Mouse (Mus musculus): ENCODE data around the gene Dapk1.

Dapk1 gene

GRCm38 (mm10) chr13:60696741-60697140, 95.0 kb downstream of the Dapk1 start:
- no peak for DNase-seq

GRCm38 (mm10) chr13:60698021-60698420, 96.3 kb downstream of the Dapk1 start:
- no peak for DNase-seq

GRCm38 (mm10) chr13:60701671-60702171, 100.0 kb downstream of the Dapk1 start:
- no peak for DNase-seq

DNA sequence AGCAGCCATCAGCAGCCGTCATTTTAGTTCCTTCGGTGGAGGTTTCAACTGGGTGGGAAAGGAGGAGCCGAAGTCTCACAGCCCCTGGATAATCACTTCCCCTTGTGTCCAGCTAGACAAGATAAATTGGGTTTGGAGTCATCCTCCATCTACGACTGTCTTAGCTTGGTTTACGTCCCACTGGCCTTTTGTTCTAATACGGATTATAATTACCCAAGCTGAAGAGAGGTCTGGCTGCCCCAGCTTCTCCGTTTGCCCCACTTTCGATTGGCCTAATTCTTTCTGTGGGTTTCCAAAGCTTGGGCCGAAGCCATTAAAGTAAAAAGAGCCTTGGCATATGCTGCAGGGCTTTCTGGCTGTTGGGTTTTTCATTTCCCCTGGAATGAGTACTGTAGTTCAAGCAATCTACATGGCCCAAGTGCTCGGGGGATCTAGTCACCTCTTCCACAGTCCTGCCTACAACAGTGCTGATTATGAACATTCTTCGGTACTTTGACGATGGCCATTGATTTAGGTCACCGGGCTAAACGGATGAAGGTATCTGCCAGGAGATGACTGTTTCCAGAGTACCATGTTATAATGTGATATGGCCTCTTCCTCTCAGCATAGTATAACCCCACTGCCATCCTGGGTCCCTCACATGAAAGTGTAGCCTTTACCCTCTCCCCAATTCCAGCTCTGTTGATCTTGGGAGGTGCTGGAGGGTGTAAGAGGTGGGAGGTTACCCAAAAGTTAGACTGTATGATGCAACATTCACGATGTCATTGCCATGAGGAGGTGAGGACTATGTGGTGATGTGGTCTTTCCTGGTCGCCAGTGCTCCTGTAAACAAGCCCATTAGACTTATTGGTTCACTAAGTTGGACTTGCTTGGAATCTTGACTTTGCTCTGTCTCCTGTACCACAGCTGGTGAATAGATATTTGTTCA, 106.1 kb downstream of the Dapk1 start:
- peak; percentile 36 for DNase-seq

DNA sequence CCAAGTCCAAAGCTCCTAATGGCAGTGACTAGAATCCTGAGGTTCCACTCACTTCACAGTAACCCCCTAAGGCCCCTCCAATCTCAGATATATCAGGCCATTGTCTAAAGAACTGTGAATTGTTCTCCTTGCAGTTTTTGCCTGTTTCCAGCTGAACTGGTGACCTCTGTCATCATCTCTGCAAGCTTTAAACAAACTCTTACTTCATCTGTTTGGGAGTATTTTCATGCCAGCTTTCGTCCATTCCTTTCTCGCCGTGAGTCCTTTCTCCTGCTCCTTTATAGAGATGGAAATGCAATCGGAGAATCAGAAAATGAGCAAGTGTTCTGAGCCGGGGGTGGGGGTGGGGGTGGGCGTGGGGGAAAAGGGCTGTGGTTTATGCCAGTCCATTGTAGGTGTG, 107.4 kb downstream of the Dapk1 start:
- no peak for DNase-seq

- no peak for DNase-seq
These were observed 109.2 kb downstream of the Dapk1 start for GRCm38 (mm10) chr13:60710963-60711362.

GRCm38 (mm10) chr13:60713537-60713936, 111.8 kb downstream of the Dapk1 start:
- DNase-seq: no peak

GRCm38 (mm10) chr13:60716107-60716506, 114.4 kb downstream of the Dapk1 start:
- no peak for DNase-seq

DNA sequence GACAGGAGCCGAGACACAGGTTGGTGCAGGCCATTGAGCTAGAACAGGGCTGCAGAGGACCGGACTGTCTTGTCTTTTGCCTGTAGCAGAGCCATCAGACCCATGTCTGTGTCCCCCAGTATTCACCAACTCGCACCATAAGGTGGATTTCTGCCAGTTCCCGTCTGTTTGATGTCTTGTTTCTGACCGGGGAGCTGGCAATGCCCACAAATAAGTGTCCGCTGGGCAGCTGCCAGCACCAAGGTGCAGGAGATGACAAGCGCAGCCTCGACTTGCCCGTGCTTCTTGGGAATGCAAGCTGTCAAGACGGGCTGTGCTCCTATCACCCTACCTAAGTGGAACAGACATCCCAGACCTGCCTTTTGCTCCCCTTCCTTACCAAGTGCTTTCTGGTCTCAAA, 115.7 kb downstream of the Dapk1 start:
- DNase-seq: no peak

GRCm38 (mm10) chr13:60719581-60719980, 117.8 kb downstream of the Dapk1 start:
- no peak for DNase-seq

- DNase-seq: no peak
These were observed 121.0 kb downstream of the Dapk1 start for GRCm38 (mm10) chr13:60722763-60723162.

DNA sequence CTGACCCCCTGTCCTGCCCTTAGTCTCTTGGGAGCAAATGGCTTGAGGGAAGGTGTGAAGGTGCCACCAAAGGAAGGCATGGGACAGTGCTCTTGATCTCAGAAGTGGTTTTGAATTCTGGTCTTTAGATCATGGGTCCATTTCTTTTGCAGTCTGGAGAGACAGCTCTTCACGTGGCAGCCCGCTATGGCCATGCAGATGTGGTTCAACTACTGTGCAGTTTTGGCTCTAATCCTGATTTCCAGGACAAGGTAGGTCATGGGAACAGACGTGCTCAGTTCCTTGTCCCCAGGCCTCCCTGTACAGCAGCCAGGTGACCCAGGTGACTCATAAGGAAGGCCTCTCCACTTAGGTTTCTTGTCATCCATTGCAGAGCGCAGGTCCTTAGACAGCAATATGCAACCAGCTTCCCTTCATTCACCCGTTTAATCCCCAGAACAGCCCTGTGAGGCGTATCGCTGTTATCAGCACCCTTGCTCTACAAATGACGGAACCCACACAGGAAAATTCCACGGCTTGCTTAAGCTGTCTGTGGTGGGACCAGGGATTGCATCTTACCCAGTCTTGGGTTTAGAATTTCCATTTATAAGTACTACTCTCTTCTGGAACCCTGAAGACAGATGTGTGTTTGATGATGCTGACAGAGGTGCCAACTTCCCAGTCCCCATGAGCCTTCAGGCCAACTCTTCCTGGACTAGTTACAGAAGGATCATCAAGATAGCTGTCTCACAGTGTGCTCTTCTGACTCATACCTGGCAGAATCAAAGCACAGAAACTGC, 126.7 kb downstream of the Dapk1 start:
- DNase-seq: no peak

- DNase-seq: no peak
These were observed 127.3 kb downstream of the Dapk1 start for GRCm38 (mm10) chr13:60729055-60729402.

- DNase-seq: no peak
These were observed 128.8 kb downstream of the Dapk1 start for GRCm38 (mm10) chr13:60730587-60730986.

- DNase-seq: no peak
These were observed 129.3 kb downstream of the Dapk1 start for GRCm38 (mm10) chr13:60731001-60731400.

DNA sequence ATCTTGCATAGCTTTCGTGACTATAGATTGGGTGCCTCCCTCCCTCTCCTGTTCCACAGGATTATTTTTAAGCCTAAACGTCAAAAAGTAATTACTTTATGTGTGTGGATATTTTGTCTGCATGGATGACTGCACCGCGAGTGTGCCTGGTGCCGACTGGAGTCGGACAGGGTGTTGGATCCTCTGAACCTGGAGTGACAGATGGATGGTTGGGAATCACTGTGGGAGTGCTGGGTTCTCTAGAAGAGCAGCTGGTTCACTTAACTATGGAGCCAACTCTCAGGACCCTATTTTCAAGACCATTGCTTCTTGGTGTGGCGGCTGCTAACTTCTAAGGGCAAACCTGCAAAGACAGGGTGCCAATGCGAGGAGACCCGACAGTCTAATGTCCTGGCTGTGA, 133.6 kb downstream of the Dapk1 start:
- peak; percentile 45 for DNase-seq

DNA sequence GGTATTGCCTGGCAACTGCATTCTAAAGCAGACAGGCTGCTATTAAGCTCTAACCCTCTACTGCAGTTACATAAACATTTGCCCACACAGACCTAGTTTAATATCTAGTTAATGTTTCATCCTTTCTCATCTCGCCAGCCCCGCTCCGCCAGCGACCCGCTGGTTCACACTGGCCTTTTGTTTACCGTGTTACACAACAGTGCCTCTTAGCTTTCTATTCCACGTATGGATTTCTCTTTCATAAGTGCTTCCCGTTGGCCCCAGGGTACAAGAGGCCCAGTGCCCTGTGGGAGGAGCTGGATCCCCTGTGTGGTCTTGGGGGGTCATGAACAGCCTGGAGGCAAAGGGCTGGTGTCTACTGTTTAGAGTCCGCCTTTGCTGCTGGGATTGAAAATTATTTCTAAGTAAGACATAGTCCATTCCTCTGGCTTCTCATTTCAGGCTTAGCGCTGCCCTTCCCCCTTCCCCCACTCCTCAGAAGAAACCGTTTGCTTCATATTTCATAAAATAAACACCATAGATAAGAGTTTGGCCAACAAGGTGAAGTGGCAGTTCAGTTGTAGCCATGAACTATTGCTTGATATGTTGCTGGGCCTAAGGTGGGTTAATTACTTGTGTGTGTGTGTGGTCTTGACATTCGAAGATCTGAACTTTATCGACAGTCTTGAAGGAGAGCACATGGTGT, 134.8 kb downstream of the Dapk1 start:
- no peak for DNase-seq

DNA sequence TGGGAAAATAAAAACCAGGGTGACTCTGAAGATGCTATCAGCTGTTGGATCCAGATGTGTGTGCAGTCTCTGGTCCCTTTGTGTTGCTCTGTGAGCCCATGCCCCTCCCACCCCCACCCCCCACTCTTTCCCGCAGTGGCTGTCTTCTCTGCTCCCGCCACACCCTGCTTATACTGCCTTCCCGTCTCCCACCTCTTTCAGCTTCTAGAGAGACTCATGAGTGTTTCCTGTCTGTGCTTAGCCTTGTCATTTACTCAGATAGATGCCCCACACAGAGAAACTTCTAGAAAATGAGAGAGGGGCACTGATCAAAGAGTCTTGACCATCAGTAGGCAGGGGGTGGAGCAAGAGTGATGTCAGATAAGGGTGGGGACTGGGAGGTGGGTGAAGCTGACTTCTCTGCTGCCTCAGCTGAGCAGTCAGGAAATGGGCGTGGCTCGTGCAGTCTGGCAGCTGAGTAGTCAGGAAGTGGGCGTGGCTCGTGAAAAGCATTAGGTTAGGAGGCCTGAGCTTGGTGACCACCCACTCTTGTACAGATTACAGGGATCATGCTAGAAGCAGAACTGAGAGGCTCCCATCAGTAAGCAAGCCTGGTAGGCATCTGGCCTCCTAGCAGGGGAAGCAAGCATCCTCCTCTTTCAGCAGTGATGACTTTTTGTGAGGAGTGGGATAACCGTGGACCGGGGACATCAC, 136.0 kb downstream of the Dapk1 start:
- DNase-seq: peak; percentile 23

GRCm38 (mm10) chr13:60738429-60738828, 136.7 kb downstream of the Dapk1 start:
- peak; percentile 21 for DNase-seq

DNA sequence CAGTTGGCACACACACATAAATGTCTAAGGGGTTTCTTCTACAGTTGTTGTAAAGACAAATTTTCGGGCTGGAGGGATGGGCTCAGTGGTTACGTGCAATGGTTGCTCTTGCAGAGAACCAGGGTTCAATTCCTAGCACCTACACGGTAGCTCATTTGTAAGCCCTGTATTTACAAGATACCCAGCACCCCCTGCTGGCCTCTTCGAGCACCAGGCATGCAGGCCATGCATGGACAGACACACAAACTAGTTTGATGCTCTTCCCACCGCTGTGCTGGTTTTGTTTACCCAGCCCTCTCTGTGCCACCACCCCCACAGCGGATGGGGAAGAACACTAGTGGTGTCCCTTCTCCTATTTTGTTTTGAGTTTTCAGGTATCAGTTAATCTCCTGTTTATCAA, 138.5 kb downstream of the Dapk1 start:
- no peak for DNase-seq

- no peak for DNase-seq
These were observed 140.9 kb downstream of the Dapk1 start for GRCm38 (mm10) chr13:60742611-60743010.

- no peak for DNase-seq
These were observed 141.8 kb downstream of the Dapk1 start for GRCm38 (mm10) chr13:60743381-60744077.

Data from cerebellum, adult 11-12 months (tissue).